Mouse (Mus musculus): ENCODE data around the gene Kctd19. TPM values are rescaled to one million over a fixed set of nuclear protein-coding genes. Genes with fewer than 3 reads are reported as not detected.
A peak's percentile ranks its signal among the peaks of the same experiment; 100 is the strongest.

Gene Kctd19
- polyA plus RNA-seq, 1 experiment from 2014 or later: not detected

DNA sequence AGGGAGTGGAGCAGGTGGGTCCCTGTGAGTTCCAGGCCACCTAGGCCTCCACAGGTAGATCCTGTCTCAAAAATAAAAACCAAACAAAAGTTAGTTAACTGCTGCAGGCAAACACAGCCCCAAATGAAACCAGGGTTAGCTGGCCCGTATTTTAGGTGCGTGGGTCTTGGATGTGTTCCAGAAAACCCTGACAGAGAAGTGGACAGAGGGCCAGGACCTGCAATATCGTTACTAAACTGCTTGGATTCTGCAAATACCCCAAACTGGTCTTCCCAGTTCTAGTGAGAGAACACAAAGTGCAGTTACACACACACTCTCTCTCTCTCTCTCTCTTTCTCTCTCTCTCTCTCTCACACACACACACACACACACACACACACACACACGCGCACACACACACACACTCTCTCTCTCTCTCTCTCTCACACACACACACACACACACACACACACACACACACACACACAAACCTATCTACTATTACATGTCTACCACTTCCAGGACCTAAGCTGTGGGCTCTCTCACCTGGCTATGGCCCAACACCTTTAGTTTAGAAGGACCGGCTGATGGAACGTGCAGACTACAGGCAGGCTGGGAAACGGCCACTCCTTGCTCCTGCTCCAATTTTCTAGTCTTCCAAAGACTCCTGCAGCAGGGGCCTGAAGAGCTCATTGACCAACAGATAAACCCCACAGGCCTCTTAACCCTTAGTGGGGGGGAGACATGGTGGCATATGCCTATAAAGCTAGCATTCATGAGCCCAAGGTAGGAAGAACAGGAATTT lies 69.3 kb downstream of the Kctd19 start:
- 73% methylated on average over 8 of the region's 8 CpGs for WGBS
- H3K27ac ChIP-seq (replicated peaks): no peak overlapping the region
- ATAC-seq (ENCODE audit: low FRiP score, low read depth): no peak
- peaks cover 16% of the 10 kb centered on the region for H3K27me3 ChIP-seq
- H3K4me3 ChIP-seq: no peak overlapping the region
- H3K36me3 ChIP-seq: no peaks in the 10 kb centered on the region
- no peaks in the 10 kb centered on the region for H3K9me3 ChIP-seq
- H3K9ac ChIP-seq (replicated peaks): no peak overlapping the region
- H3K4me2 ChIP-seq (replicated peaks): no peak overlapping the region
- peaks cover 24% of the 10 kb centered on the region for H3K4me1 ChIP-seq

- H3K36me3 ChIP-seq: no peaks in the 10 kb centered on the region
- H3K4me3 ChIP-seq: no peak overlapping the region
- H3K9me3 ChIP-seq: no peaks in the 10 kb centered on the region
- H3K27me3 ChIP-seq: peaks cover 16% of the 10 kb centered on the region
- H3K27ac ChIP-seq (replicated peaks): no peak overlapping the region
- H3K9ac ChIP-seq (replicated peaks): no peak overlapping the region
- no peak overlapping the region for H3K4me2 ChIP-seq (replicated peaks)
- no peak for ATAC-seq (ENCODE audit: low FRiP score, low read depth)
- WGBS: 88% methylated on average over 4 of the region's 4 CpGs
- peaks cover 21% of the 10 kb centered on the region for H3K4me1 ChIP-seq
Observed at GRCm38 (mm10) chr8:105342768-105343167, 70.5 kb downstream of the Kctd19 start.

- H3K27me3 ChIP-seq: peaks cover 4% of the 10 kb centered on the region
- H3K9ac ChIP-seq (replicated peaks): no peak overlapping the region
- H3K27ac ChIP-seq (replicated peaks): no peak overlapping the region
- H3K4me2 ChIP-seq (replicated peaks): no peak overlapping the region
- WGBS: 62% methylated on average over 8 of the region's 8 CpGs
- H3K9me3 ChIP-seq: no peaks in the 10 kb centered on the region
- no peak overlapping the region for H3K4me3 ChIP-seq
- H3K4me1 ChIP-seq: peaks cover 9% of the 10 kb centered on the region
- H3K36me3 ChIP-seq: 0 out of 2 replicates have a peak, but pooled peaks cover 5% of the 10 kb centered on the region
- ATAC-seq (ENCODE audit: low FRiP score, low read depth): no peak
Observed at GRCm38 (mm10) chr8:105341399-105341798, 71.9 kb downstream of the Kctd19 start.

GRCm38 (mm10) chr8:105339886-105340635 lies 73.2 kb downstream of the Kctd19 start:
- Histone ChIP-seq H3K9me3 (no peaks in the 10 kb centered on the region), H3K4me2 (replicated peaks) (no peak overlapping the region), H3K4me3 (no peak overlapping the region), H3K4me1 (no peaks in the 10 kb centered on the region), H3K27me3 (no peaks in the 10 kb centered on the region), H3K9ac (replicated peaks) (no peak overlapping the region), H3K36me3 (peaks cover 12% of the 10 kb centered on the region; the same call in 1 of the 2 replicates), H3K27ac (replicated peaks) (no peak overlapping the region)
- 82% methylated on average over 6 of the region's 6 CpGs for WGBS
- no peak for ATAC-seq (ENCODE audit: low FRiP score, low read depth)

- H3K36me3 ChIP-seq: peaks cover 22% of the 10 kb centered on the region
- 63% methylated on average over 4 of the region's 4 CpGs for WGBS
- H3K4me3 ChIP-seq: no peak overlapping the region
- H3K9ac ChIP-seq (replicated peaks): no peak overlapping the region
- no peaks in the 10 kb centered on the region for H3K9me3 ChIP-seq
- H3K27me3 ChIP-seq: no peaks in the 10 kb centered on the region
- H3K4me2 ChIP-seq (replicated peaks): no peak overlapping the region
- no peak for ATAC-seq (ENCODE audit: low FRiP score, low read depth)
- no peak overlapping the region for H3K27ac ChIP-seq (replicated peaks)
- H3K4me1 ChIP-seq: no peaks in the 10 kb centered on the region
Observed at GRCm38 (mm10) chr8:105338992-105339391, 74.3 kb downstream of the Kctd19 start.

DNA sequence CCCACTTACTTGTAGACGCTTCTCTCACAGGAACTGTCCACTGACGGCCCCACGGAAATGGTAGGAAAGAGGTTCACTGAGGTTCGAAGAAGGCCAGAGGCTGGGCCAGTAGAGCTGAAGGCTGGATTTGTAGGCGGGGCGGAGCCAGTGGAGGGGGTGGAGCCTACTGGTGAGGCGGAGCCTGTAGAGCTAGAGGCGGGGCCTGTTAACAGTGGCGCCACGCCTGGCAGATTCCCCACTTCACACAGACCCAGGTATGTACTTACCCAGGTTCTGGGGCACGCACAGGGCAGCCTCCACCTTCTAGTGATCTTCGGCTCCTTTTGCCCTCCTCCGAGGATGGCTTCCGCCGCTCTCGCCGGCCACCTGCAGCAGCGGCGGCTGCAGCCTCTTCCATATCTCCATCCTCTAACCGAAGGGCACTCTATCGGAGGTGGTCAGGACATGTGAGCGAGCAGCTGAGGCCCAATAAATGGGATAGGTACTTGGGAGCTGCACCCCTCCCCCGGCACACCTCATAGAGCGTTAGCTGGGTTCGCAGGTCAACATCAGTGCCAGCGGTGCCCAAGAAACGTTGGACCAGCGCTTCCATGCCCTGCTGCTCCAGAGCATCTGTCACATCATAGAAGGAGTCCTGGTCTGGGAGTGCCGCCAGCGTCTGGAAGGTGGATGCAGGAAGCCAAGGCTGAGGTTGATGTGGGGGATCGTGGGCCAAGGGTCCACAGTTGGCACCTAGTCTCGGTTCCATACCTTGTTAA lies 76.8 kb downstream of the Kctd19 start:
- ATAC-seq (ENCODE audit: low FRiP score, low read depth): peak; percentile 53; the same call in 1 of the 2 replicates
- H3K4me2 ChIP-seq (replicated peaks): no peak overlapping the region
- 45% methylated on average over 31 of the region's 32 CpGs for WGBS

More for the DNA sequence above, 76.8 kb downstream of the Kctd19 start:
- H3K9ac ChIP-seq (replicated peaks): no peak overlapping the region
- H3K9me3 ChIP-seq: no peaks in the 10 kb centered on the region
- H3K36me3 ChIP-seq: peaks cover 39% of the 10 kb centered on the region
- no peak overlapping the region for H3K4me3 ChIP-seq
- no peak overlapping the region for H3K27ac ChIP-seq (replicated peaks)
- H3K27me3 ChIP-seq: no peaks in the 10 kb centered on the region
- H3K4me1 ChIP-seq: no peaks in the 10 kb centered on the region

Other genes with a start within 250 kb of the Kctd19 start
- gene Cbfb, start 242.8 kb downstream of the Kctd19 start, polyA plus RNA-seq (2016; fragmentation: Nextera tagmentation; extraction: Ambion mirVana): 46.0 and 49.0 TPM in 2 replicates
- 29.9 and 30.5 TPM in 2 replicates for gene D230025D16Rik, start 188.4 kb downstream of the Kctd19 start, polyA plus RNA-seq (2016; fragmentation: Nextera tagmentation; extraction: Ambion mirVana)
- gene B3gnt9, start 158.3 kb downstream of the Kctd19 start, polyA plus RNA-seq (2016; fragmentation: Nextera tagmentation; extraction: Ambion mirVana): 7.6 and 9.8 TPM in 2 replicates
- 11.0 and 14.6 TPM in 2 replicates for gene Tradd, start 148.9 kb downstream of the Kctd19 start, polyA plus RNA-seq (2016; fragmentation: Nextera tagmentation; extraction: Ambion mirVana)
- gene Fbxl8, start 148.9 kb downstream of the Kctd19 start, polyA plus RNA-seq (2016; fragmentation: Nextera tagmentation; extraction: Ambion mirVana): 0.77 and 0.87 TPM in 2 replicates
- 0.14 TPM in 1 of 2 replicates, not detected in the other for gene Hsf4, start 143.7 kb downstream of the Kctd19 start, polyA plus RNA-seq (2016; fragmentation: Nextera tagmentation; extraction: Ambion mirVana)
- gene Nol3, start 137.4 kb downstream of the Kctd19 start, polyA plus RNA-seq (2016; fragmentation: Nextera tagmentation; extraction: Ambion mirVana): 3.3 and 3.9 TPM in 2 replicates
- gene 4931428F04Rik, start 123.6 kb downstream of the Kctd19 start, polyA plus RNA-seq (2016; fragmentation: Nextera tagmentation; extraction: Ambion mirVana): 54.8 and 59.8 TPM in 2 replicates
- gene Exoc3l, start 117.4 kb downstream of the Kctd19 start, polyA plus RNA-seq (2016; fragmentation: Nextera tagmentation; extraction: Ambion mirVana): 12.0 and 12.8 TPM in 2 replicates
- gene E2f4, start 115.8 kb downstream of the Kctd19 start, polyA plus RNA-seq (2016; fragmentation: Nextera tagmentation; extraction: Ambion mirVana): 76.6 and 76.8 TPM in 2 replicates
- gene Elmo3, start 107.9 kb downstream of the Kctd19 start, polyA plus RNA-seq (2016; fragmentation: Nextera tagmentation; extraction: Ambion mirVana): 1.7 and 2.4 TPM in 2 replicates
- 1.2 and 1.3 TPM in 2 replicates for gene Lrrc29, start 87.2 kb downstream of the Kctd19 start, polyA plus RNA-seq (2016; fragmentation: Nextera tagmentation; extraction: Ambion mirVana)
- gene Tmem208, start 87.1 kb downstream of the Kctd19 start, polyA plus RNA-seq (2016; fragmentation: Nextera tagmentation; extraction: Ambion mirVana): 93.7 and 96.8 TPM in 2 replicates
- 1.1 and 2.0 TPM in 2 replicates for gene Fhod1, start 65.5 kb downstream of the Kctd19 start, polyA plus RNA-seq (2016; fragmentation: Nextera tagmentation; extraction: Ambion mirVana)
- gene Slc9a5, start 64.7 kb downstream of the Kctd19 start, polyA plus RNA-seq (2016; fragmentation: Nextera tagmentation; extraction: Ambion mirVana): 4.6 and 5.4 TPM in 2 replicates
- 0.68 and 0.92 TPM in 2 replicates for gene Plekhg4, start 40.2 kb downstream of the Kctd19 start, polyA plus RNA-seq (2016; fragmentation: Nextera tagmentation; extraction: Ambion mirVana)
- 3.4 and 3.6 TPM in 2 replicates for gene Lrrc36, start 69 bp upstream of the Kctd19 start, polyA plus RNA-seq (2016; fragmentation: Nextera tagmentation; extraction: Ambion mirVana)
- gene Tppp3, start 58.0 kb upstream of the Kctd19 start, polyA plus RNA-seq (2016; fragmentation: Nextera tagmentation; extraction: Ambion mirVana): 86.8 and 94.2 TPM in 2 replicates
- 29.9 and 30.9 TPM in 2 replicates for gene Zdhhc1, start 83.4 kb upstream of the Kctd19 start, polyA plus RNA-seq (2016; fragmentation: Nextera tagmentation; extraction: Ambion mirVana)
- gene Hsd11b2, start 105.3 kb upstream of the Kctd19 start, polyA plus RNA-seq (2016; fragmentation: Nextera tagmentation; extraction: Ambion mirVana): 20.1 and 23.5 TPM in 2 replicates
- 107 and 110 TPM in 2 replicates for gene Atp6v0d1, start 152.5 kb upstream of the Kctd19 start, polyA plus RNA-seq (2016; fragmentation: Nextera tagmentation; extraction: Ambion mirVana)
- gene Ripor1, start 191.8 kb upstream of the Kctd19 start, polyA plus RNA-seq (2016; fragmentation: Nextera tagmentation; extraction: Ambion mirVana): 19.5 and 21.7 TPM in 2 replicates
- gene Ctcf, start 223.1 kb upstream of the Kctd19 start, polyA plus RNA-seq (2016; fragmentation: Nextera tagmentation; extraction: Ambion mirVana): 157 TPM in 2 replicates
- 1.3 TPM in 1 of 2 replicates, not detected in the other for gene Agrp, start 223.9 kb upstream of the Kctd19 start, polyA plus RNA-seq (2016; fragmentation: Nextera tagmentation; extraction: Ambion mirVana)

All from midbrain, embryonic 12.5 days (tissue).